Mouse (Mus musculus) mature B cell (primary cell): ENCODE data around the gene Crygn.

Source experiments
- in situ Hi-C: fragments of 300-500 bp; cut with MboI; formaldehyde crosslinking; loops from 2 replicates; pipeline ENCODE4 v1.14.3; 2019

Crygn gene

GRCm38 (mm10) chr5:24749731-24750130 is 8.1 kb downstream of the Crygn start:
- in situ Hi-C loops: loop anchor here (10.0 kb wide), 1 partner anchor 65 kb away; the partner anchor contains the start of gene Nub1

- in situ Hi-C loops: no loop called here
These were observed 10.3 kb downstream of the Crygn start for GRCm38 (mm10) chr5:24747533-24747932.

GRCm38 (mm10) chr5:24743956-24744355 is 13.9 kb downstream of the Crygn start:
- in situ Hi-C loops: no loop called here

GRCm38 (mm10) chr5:24741172-24741885 is 16.5 kb downstream of the Crygn start:
- in situ Hi-C loops: no loop called here

- in situ Hi-C loops: no loop called here
These were observed 18.6 kb downstream of the Crygn start for GRCm38 (mm10) chr5:24739141-24739753.

GRCm38 (mm10) chr5:24738517-24738916 is 19.3 kb downstream of the Crygn start:
- in situ Hi-C loops: no loop called here

- in situ Hi-C loops: no loop called here
These were observed 20.2 kb downstream of the Crygn start for GRCm38 (mm10) chr5:24737595-24737994.

GRCm38 (mm10) chr5:24733771-24734426 is 23.9 kb downstream of the Crygn start:
- in situ Hi-C loops: no loop called here

GRCm38 (mm10) chr5:24733134-24733533 is 24.7 kb downstream of the Crygn start:
- in situ Hi-C loops: no loop called here

GRCm38 (mm10) chr5:24730986-24731385 is 26.8 kb downstream of the Crygn start:
- in situ Hi-C loops: no loop called here

GRCm38 (mm10) chr5:24730488-24730871 is 27.3 kb downstream of the Crygn start, which contains the start of gene Wdr86:
Wdr86 (minus strand) TSS chr5:24730727.
- in situ Hi-C loops: no loop called here

- in situ Hi-C loops: no loop called here
These were observed 27.9 kb downstream of the Crygn start for GRCm38 (mm10) chr5:24729797-24730487.

GRCm38 (mm10) chr5:24726901-24727836 is 30.6 kb downstream of the Crygn start:
- in situ Hi-C loops: no loop called here

- in situ Hi-C loops: no loop called here
These were observed 31.9 kb downstream of the Crygn start for GRCm38 (mm10) chr5:24725897-24726296.

GRCm38 (mm10) chr5:24724805-24725204 is 33.0 kb downstream of the Crygn start:
- in situ Hi-C loops: no loop called here

GRCm38 (mm10) chr5:24724270-24724634 is 33.6 kb downstream of the Crygn start:
- in situ Hi-C loops: no loop called here

GRCm38 (mm10) chr5:24723527-24724269 is 34.1 kb downstream of the Crygn start:
- in situ Hi-C loops: no loop called here

- in situ Hi-C loops: no loop called here
These were observed 38.0 kb downstream of the Crygn start for GRCm38 (mm10) chr5:24719852-24720251.

- in situ Hi-C loops: no loop called here
These were observed 39.7 kb downstream of the Crygn start for GRCm38 (mm10) chr5:24718076-24718475.

- in situ Hi-C loops: no loop called here
These were observed 43.8 kb downstream of the Crygn start for GRCm38 (mm10) chr5:24713987-24714386.

GRCm38 (mm10) chr5:24713199-24713598 is 44.6 kb downstream of the Crygn start:
- in situ Hi-C loops: no loop called here
